Mouse (Mus musculus): ENCODE measurements at regions not wholly inside any gene's neighbourhood (a gene's known extent, or its start where the extent isn't known, plus 50 kb on each side); places are given as distances from the start of the nearest gene placed in this dataset.

DNA sequence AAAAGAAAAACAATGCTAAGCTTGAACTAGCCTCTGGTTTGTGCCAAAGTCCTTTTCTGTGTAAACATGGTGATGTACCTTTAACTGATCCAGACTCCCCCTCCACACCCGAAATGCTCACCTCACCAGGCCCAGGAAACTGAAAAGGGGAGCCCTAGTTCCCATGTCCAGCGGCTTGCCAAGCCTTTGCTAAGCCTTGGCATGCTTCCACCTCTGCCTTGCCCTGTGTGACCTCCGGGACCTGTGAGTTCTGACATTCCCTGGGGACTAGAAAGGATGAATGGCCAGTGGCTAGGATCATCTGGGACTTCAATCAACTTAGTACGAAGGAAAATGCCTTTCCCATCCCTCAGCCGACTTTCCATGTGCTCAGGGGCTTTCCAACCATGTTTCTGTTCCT, 184.2 kb downstream of the Foxo1 start:
- no peak for TF ChIP-seq POLR2A (IDR thresholded peaks at IDR 0.05; ENCODE audit: extremely low read depth, insufficient read depth, low read length)
- no peak for TF ChIP-seq CTCF (IDR thresholded peaks at IDR 0.05; ENCODE audit: low read depth, low read length)
